Mouse (Mus musculus) lung, embryonic 14.5 days (tissue): Measurements from ENCODE around the gene Pllp. TPM values are rescaled to one million over a fixed set of nuclear protein-coding genes. Genes with fewer than 3 reads are reported as not detected.

Experiments
- ATAC-seq: fragments of 200-750 bp; cut with Nextera tagmentation; 2 replicates; pipeline ENCODE4 v1.8.0; 2017; ENCODE audit warnings: mild to moderate bottlenecking, moderate TSS enrichment, moderate library complexity; ENCODE audit not compliant: insufficient read depth
- DNase-seq: peaks from one replicate; pipeline ENCODE4 v3.0.0-alpha.2; 2015
- H3K27ac ChIP-seq: fragments of 300-500 bp; sonication (generic); 2 replicates; pipeline ENCODE4 v1.5.1; 2014; ENCODE audit warnings: low read depth, mild to moderate bottlenecking, moderate library complexity
- H3K27me3 ChIP-seq: fragments of 300-500 bp; sonication (generic); 2 replicates; pipeline ENCODE4 v1.6.1; 2014; ENCODE audit warnings: low read length, control low read depth; ENCODE audit not compliant: insufficient read depth
- H3K36me3 ChIP-seq: fragments of 300-500 bp; sonication (generic); 2 replicates; pipeline ENCODE4 v1.6.1; 2014; ENCODE audit warnings: control low read depth; ENCODE audit not compliant: insufficient read depth
- H3K4me1 ChIP-seq: fragments of 300-500 bp; sonication (generic); 2 replicates; pipeline ENCODE4 v1.6.1; 2014; ENCODE audit warnings: antibody characterized with exemption, control low read depth; ENCODE audit not compliant: insufficient read depth
- H3K4me2 ChIP-seq: fragments of 300-500 bp; sonication (generic); 2 replicates; pipeline ENCODE4 v1.6.1; 2014; ENCODE audit warnings: mild to moderate bottlenecking
- H3K4me3 ChIP-seq: fragments of 300-500 bp; sonication (generic); 2 replicates; pipeline ENCODE4 v1.5.1; 2014; ENCODE audit warnings: low read depth, low read length
- H3K9ac ChIP-seq: fragments of 300-500 bp; sonication (generic); 2 replicates; pipeline ENCODE4 v1.6.1; 2014
- H3K9me3 ChIP-seq: fragments of 300-500 bp; sonication (generic); 2 replicates; pipeline ENCODE4 v1.6.1; 2016; ENCODE audit warnings: low read depth, low read length, control low read depth
- CTCF ChIP-seq: IDR thresholded peaks from 2 replicates; pipeline ENCODE4 v1.5.1; 2016; ENCODE audit warnings: antibody characterized with exemption, low read depth
- WGBS: fragments of 180-500 bp; shearing (Covaris S2); extraction: QIAGEN DNeasy Blood & Tissue Kit; methylation state at CpG from one replicate; pipeline ENCODE4 v1.1.7; 2014; 5-methylcytosine and 5-hydroxymethylcytosine counted together
- polyA plus RNA-seq: library from polyadenylated mRNA; unstranded; fragments of >200 nt; fragmentation: Nextera tagmentation; extraction: Ambion mirVana; gene quantifications from 2 replicates; pipeline ENCODE4 v1.2.1, GENCODE M21; 2014

Gene Pllp
- polyA plus RNA-seq, 1 experiment from 2014 or later, result 4.4 TPM

DNA sequence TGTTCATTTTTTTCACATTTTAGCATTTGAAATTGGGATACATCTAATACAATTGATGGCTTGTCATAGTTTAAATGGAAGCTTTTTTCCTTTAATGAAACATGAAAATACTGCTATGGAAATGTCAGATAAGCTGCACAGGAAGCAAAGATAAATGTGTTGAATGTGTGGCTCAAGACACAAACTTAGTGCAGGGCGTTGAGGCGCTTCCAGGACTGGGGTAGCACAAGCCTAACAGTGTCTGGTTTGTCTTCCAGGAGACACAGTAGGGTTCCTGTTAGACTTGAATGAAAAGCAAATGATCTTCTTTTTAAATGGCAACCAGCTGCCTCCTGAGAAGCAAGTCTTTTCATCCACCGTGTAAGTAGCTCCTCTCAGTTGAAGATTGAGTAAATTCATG is 46.6 kb downstream of the Pllp start:
- H3K9me3 ChIP-seq, result no peaks in the 10 kb centered on the region
- 64% methylated on average over 3 of the region's 3 CpGs for WGBS
- TF ChIP-seq CTCF, result no peak

DNA sequence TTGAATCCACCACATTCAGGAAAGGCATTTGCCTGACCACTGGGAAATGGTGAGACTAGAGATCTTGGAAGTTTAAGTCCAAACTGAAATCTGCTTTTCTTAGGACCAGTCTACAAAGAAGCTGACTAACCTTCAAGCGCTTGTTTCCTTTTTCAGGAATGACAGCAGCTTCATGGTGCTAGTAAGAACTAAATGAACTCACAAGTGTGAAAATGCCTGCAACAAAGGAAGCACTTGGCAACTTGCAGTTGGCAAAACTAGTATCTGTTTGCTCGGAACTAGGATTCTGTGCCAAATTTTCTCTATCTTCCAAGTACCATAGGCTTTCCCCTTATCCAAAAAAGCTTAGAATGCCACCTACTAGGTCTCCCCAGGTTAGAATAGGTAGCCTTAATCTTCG is 49.9 kb downstream of the Pllp start:
- Histone ChIP-seq H3K9ac (no peak overlapping the region), H3K27ac (no peak overlapping the region), H3K9me3 (no peaks in the 10 kb centered on the region), H3K4me1 (no peaks in the 10 kb centered on the region), H3K4me2 (no peak overlapping the region), H3K4me3 (no peak overlapping the region), H3K36me3 (peaks cover 65% of the 10 kb centered on the region), H3K27me3 (no peaks in the 10 kb centered on the region)
- WGBS, result 93% methylated on average over 3 of the region's 3 CpGs
- DNase-seq (no peak), ATAC-seq (no peak)
- TF ChIP-seq CTCF, result no peak

More for the DNA sequence above, 46.6 kb downstream of the Pllp start:
- Histone ChIP-seq H3K4me1 (no peaks in the 10 kb centered on the region), H3K9ac (no peak overlapping the region), H3K4me3 (no peak overlapping the region), H3K4me2 (no peak overlapping the region), H3K36me3 (peaks cover 61% of the 10 kb centered on the region), H3K27me3 (no peaks in the 10 kb centered on the region), H3K27ac (no peak overlapping the region)
- ATAC-seq, result no peak
- DNase-seq, result no peak

DNA sequence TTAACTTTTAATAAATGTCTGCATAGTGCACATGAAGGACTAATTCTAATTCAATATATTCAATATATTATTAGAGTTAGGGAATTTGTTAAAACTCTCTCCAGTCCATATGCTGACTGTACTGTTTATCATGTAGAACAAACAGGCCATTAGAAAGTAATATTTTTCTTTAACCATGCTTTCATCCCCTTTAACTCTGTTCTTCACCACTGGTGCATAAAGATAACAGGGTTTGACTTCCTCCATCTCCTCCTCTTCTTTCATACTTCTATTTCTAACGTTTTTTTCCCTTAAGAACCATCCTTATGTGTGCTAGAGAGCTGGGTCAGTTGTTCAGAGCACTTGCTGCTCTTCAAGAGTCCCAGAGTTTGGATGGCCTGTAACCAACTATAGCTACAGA is 50.9 kb downstream of the Pllp start:
- Histone ChIP-seq H3K9me3 (no peaks in the 10 kb centered on the region), H3K9ac (no peak overlapping the region), H3K27me3 (no peaks in the 10 kb centered on the region), H3K4me3 (no peak overlapping the region), H3K4me2 (no peak overlapping the region), H3K27ac (no peak overlapping the region), H3K4me1 (no peaks in the 10 kb centered on the region), H3K36me3 (peaks cover 72% of the 10 kb centered on the region)
- WGBS, result 56% methylated on average over 1 of the region's 1 CpGs
- DNase-seq, result no peak
- no peak for TF ChIP-seq CTCF
- no peak for ATAC-seq

DNA sequence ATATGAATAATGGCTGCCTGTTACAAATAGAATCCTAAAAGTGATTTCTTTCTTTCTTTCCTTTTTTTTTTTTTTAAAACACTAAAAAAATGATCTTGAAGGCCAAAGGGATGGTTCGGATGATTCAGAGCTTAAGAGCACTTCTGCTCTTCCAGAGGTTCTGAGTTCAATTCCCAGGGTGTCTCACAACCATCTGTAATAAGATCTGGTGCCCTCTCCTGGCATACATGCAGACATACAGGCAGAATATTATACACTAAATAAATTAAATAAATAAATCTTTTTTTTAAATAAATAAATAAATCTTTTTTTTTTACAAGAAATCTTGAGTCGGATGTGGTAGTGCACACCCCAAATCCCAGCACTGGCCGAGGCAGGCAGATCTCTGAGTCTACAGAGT is 54.1 kb downstream of the Pllp start:
- ATAC-seq, result no peak
- Histone ChIP-seq H3K4me1 (no peaks in the 10 kb centered on the region), H3K36me3 (peaks cover 80% of the 10 kb centered on the region), H3K4me3 (no peak overlapping the region), H3K9me3 (no peaks in the 10 kb centered on the region), H3K4me2 (no peak overlapping the region), H3K9ac (no peak overlapping the region), H3K27me3 (no peaks in the 10 kb centered on the region), H3K27ac (no peak overlapping the region)
- 82% methylated on average over 3 of the region's 3 CpGs for WGBS
- DNase-seq, result no peak
- no peak for TF ChIP-seq CTCF

DNA sequence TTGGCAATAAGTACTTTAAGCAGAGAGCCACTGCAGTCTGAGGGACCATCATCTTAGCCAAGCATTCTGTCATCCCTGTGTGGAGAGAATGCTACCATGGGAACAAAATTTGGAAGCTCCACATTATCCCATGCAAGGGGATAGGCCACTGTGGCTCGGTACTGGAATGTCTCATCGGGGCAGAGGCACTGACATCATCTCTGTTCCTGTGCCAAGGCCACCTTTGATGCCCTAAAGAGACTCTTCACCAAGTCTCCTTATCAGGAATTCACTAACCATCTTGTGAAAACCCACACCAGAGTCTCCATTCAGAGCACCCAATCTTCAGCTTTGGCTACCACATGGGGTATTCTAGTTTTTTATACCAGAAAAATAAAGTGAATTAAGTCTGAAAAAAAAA is 54.9 kb downstream of the Pllp start:
- TF ChIP-seq CTCF, result no peak
- H3K4me2 ChIP-seq, result no peak overlapping the region
- H3K9ac ChIP-seq, result no peak overlapping the region
- WGBS, result 99% methylated on average over 2 of the region's 2 CpGs
- no peak overlapping the region for H3K27ac ChIP-seq
- no peaks in the 10 kb centered on the region for H3K27me3 ChIP-seq
- no peaks in the 10 kb centered on the region for H3K9me3 ChIP-seq
- H3K4me3 ChIP-seq, result no peak overlapping the region
- ATAC-seq, result no peak
- peaks cover 79% of the 10 kb centered on the region for H3K36me3 ChIP-seq
- no peaks in the 10 kb centered on the region for H3K4me1 ChIP-seq
- DNase-seq, result no peak

DNA sequence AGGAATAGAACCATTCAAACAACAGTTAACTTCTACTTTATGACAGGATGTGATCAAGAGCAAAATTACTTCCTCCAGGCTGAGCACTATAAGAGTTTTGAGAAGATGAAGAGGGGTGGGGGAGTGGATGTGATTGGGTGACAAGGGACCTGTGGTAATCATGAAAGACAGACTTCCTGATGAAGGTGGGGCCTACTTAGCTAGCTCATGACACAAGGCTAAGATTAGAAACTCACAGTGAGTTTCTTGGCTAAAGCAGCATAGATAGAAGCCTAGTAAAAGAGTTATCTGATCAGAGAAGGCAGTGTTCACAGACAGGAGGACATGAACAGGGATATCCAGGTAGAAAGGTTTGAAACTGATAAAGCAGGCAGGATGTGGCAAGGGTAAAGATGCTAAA is 61.9 kb downstream of the Pllp start:
- no peak for ATAC-seq
- Histone ChIP-seq H3K27me3 (no peaks in the 10 kb centered on the region), H3K27ac (no peak overlapping the region), H3K36me3 (peaks cover 76% of the 10 kb centered on the region), H3K4me2 (no peak overlapping the region), H3K9ac (no peak overlapping the region), H3K9me3 (no peaks in the 10 kb centered on the region), H3K4me1 (no peaks in the 10 kb centered on the region), H3K4me3 (no peak overlapping the region)
- no peak for TF ChIP-seq CTCF
- no peak for DNase-seq

DNA sequence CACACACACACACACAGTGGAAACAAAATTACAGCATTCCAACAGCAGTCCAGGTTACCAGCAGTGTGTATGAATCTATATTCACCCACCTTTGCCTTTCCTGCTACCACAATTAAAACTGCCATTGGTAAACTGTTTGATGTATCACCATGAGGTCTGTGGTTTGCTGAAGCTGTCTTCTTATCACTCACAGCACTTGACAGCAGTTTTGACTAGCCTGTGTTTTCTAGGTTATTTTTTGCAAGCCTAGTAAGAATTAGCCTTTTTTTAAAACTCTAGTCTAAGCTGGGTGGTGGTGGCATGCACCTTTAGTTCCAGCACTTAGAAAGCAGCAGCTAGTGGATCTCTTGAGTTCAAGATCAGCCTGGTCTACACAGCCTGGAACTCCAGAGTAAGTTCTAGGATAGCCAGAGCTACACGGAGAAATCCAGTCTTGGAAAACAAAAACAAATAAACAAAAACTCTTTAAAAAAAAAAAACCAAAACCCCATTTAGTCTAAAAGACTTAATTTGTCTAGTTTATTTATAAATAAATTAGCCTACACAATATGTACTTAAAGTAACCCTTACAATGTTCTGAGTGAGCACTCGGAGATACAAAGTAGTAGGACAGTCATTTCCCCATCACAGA is 62.4 kb downstream of the Pllp start:
- Histone ChIP-seq H3K4me1 (no peaks in the 10 kb centered on the region), H3K9ac (no peak overlapping the region), H3K27ac (no peak overlapping the region), H3K27me3 (no peaks in the 10 kb centered on the region), H3K36me3 (peaks cover 71% of the 10 kb centered on the region), H3K4me2 (no peak overlapping the region), H3K4me3 (no peak overlapping the region), H3K9me3 (no peaks in the 10 kb centered on the region)
- no peak for TF ChIP-seq CTCF
- ATAC-seq (no peak), DNase-seq (no peak)
- WGBS, result 70% methylated on average over 2 of the region's 2 CpGs

Other genes with a start within 250 kb of the Pllp start
- gene Cpne2, start 163.3 kb downstream of the Pllp start, polyA plus RNA-seq, result 12.1 and 12.4 TPM in 2 replicates
- 34.2 and 35.0 TPM in 2 replicates for gene Rspry1, start 94.3 kb downstream of the Pllp start, polyA plus RNA-seq
- 51.2 and 52.0 TPM in 2 replicates for gene Fam192a, start 94.3 kb downstream of the Pllp start, polyA plus RNA-seq
- 68.8 and 78.7 TPM in 2 replicates for gene Arl2bp, start 29.7 kb downstream of the Pllp start, polyA plus RNA-seq
- not detected in 2 replicates for gene Ccl22, start 49.3 kb upstream of the Pllp start, polyA plus RNA-seq
- 7.3 and 8.0 TPM in 2 replicates for gene Cx3cl1, start 75.7 kb upstream of the Pllp start, polyA plus RNA-seq
- not detected in 2 replicates for gene Ccl17, start 114.2 kb upstream of the Pllp start, polyA plus RNA-seq
- 58.3 and 61.0 TPM in 2 replicates for gene Coq9, start 142.0 kb upstream of the Pllp start, polyA plus RNA-seq
- gene Ciapin1, start 142.1 kb upstream of the Pllp start, polyA plus RNA-seq, result 96.0 and 105 TPM in 2 replicates
- 162 and 169 TPM in 2 replicates for gene Polr2c, start 161.2 kb upstream of the Pllp start, polyA plus RNA-seq
- gene Dok4, start 180.1 kb upstream of the Pllp start, polyA plus RNA-seq, result 32.5 and 36.5 TPM in 2 replicates
- 29.9 and 34.1 TPM in 2 replicates for gene Ccdc102a, start 221.8 kb upstream of the Pllp start, polyA plus RNA-seq
- 0.18 and 0.21 TPM in 2 replicates for gene Adgrg5, start 227.4 kb upstream of the Pllp start, polyA plus RNA-seq